Mouse (Mus musculus) erythroblast, embryonic 14.5 days (primary cell): ENCODE data around the gene Wnk4. TPM values are rescaled to one million over a fixed set of nuclear protein-coding genes. Genes with fewer than 3 reads are reported as not detected.

ENCODE experiments used
- H3K27me3 ChIP-seq: 2 replicates; pipeline ENCODE4 v1.6.1; 2012; ENCODE audit warnings: inconsistent platforms; ENCODE audit not compliant: control insufficient read depth
- H3K36me3 ChIP-seq: 2 replicates; pipeline ENCODE4 v1.6.1; 2012; ENCODE audit warnings: mild to moderate bottlenecking, inconsistent platforms; ENCODE audit not compliant: control insufficient read depth
- H3K4me1 ChIP-seq: 2 replicates; pipeline ENCODE4 v1.6.1; 2012; ENCODE audit warnings: inconsistent platforms; ENCODE audit not compliant: control insufficient read depth
- H3K4me3 ChIP-seq: replicated peaks from 2 replicates; pipeline ENCODE3; 2012; ENCODE audit warnings: moderate library complexity, mild to moderate bottlenecking, inconsistent platforms
- H3K9me3 ChIP-seq: 2 replicates; pipeline ENCODE4 v1.6.1; 2012; ENCODE audit warnings: low read length, inconsistent platforms, mixed read lengths; ENCODE audit not compliant: control insufficient read depth
- GATA1 ChIP-seq: IDR thresholded peaks from 2 replicates; pipeline ENCODE4 v1.6.1; 2012; ENCODE audit warnings: low read length, inconsistent platforms, mixed read lengths
- TAL1 ChIP-seq: IDR thresholded peaks from 3 replicates; pipeline ENCODE4 v1.6.1; 2012; ENCODE audit warnings: low read length, inconsistent platforms, mixed read lengths
- polyA plus RNA-seq: library from polyadenylated mRNA; stranded (reverse); fragments of >175 nt; gene quantifications from 2 replicates; pipeline ENCODE4 v1.2.3, GENCODE M21; 2012

Wnk4 gene
- polyA plus RNA-seq, 1 experiment = 14.8 TPM

- Histone ChIP-seq H3K27me3 (peaks cover 5% of the 10 kb centered on the region), H3K4me1 (peaks cover 38% of the 10 kb centered on the region), H3K36me3 (peaks cover 43% of the 10 kb centered on the region), H3K4me3 (peak overlapping the region; percentile 83), H3K9me3 (no peaks in the 10 kb centered on the region)
- TF ChIP-seq GATA1 = peak; percentile 46
- TF ChIP-seq TAL1 = no peak
Observed at GRCm38 (mm10) chr11:101277381-101278222, 17.2 kb downstream of the Wnk4 start.

- H3K36me3 ChIP-seq = peaks cover 41% of the 10 kb centered on the region
- H3K4me1 ChIP-seq = peaks cover 38% of the 10 kb centered on the region
- H3K9me3 ChIP-seq = no peaks in the 10 kb centered on the region
- peak within 1 kb of the TSS; percentile 83 for H3K4me3 ChIP-seq
- no peak for TF ChIP-seq GATA1
- TF ChIP-seq TAL1 = no peak
- H3K27me3 ChIP-seq = peaks cover 5% of the 10 kb centered on the region
Observed at GRCm38 (mm10) chr11:101278223-101279192, 18.1 kb downstream of the Wnk4 start, which contains the start of the genes Cntd1 and Coa3. Gene Cntd1 (plus strand): TSS chr11:101279012. Gene Coa3 (minus strand): TSS chr11:101279114.

GRCm38 (mm10) chr11:101279193-101279569 lies 18.8 kb downstream of the Wnk4 start:
- Histone ChIP-seq H3K4me1 (peaks cover 38% of the 10 kb centered on the region), H3K36me3 (peaks cover 42% of the 10 kb centered on the region), H3K27me3 (peaks cover 5% of the 10 kb centered on the region), H3K4me3 (peak overlapping the region; percentile 83), H3K9me3 (no peaks in the 10 kb centered on the region)
- TF ChIP-seq GATA1 = no peak
- no peak for TF ChIP-seq TAL1

GRCm38 (mm10) chr11:101280837-101281236 lies 20.5 kb downstream of the Wnk4 start:
- Histone ChIP-seq H3K4me1 (peaks cover 38% of the 10 kb centered on the region), H3K36me3 (peaks cover 48% of the 10 kb centered on the region), H3K27me3 (peaks cover 5% of the 10 kb centered on the region), H3K4me3 (no peak overlapping the region), H3K9me3 (no peaks in the 10 kb centered on the region)
- TF ChIP-seq TAL1 (no peak), GATA1 (no peak)

GRCm38 (mm10) chr11:101282896-101283295 lies 22.5 kb downstream of the Wnk4 start:
- TF ChIP-seq GATA1 = no peak
- no peak for TF ChIP-seq TAL1
- H3K27me3 ChIP-seq = peaks cover 5% of the 10 kb centered on the region
- H3K4me1 ChIP-seq = peaks cover 17% of the 10 kb centered on the region
- H3K4me3 ChIP-seq = no peak overlapping the region
- H3K36me3 ChIP-seq = peaks cover 48% of the 10 kb centered on the region
- no peaks in the 10 kb centered on the region for H3K9me3 ChIP-seq

- H3K27me3 ChIP-seq = peaks cover 5% of the 10 kb centered on the region
- H3K4me3 ChIP-seq = no peak overlapping the region
- H3K9me3 ChIP-seq = no peaks in the 10 kb centered on the region
- peaks cover 55% of the 10 kb centered on the region for H3K36me3 ChIP-seq
- TF ChIP-seq GATA1 = no peak
- no peak for TF ChIP-seq TAL1
- peaks cover 8% of the 10 kb centered on the region for H3K4me1 ChIP-seq
Observed at GRCm38 (mm10) chr11:101283805-101284204, 23.4 kb downstream of the Wnk4 start.

- H3K4me3 ChIP-seq = no peak overlapping the region
- H3K9me3 ChIP-seq = no peaks in the 10 kb centered on the region
- H3K4me1 ChIP-seq = no peaks in the 10 kb centered on the region; the same call in 1 of the 2 replicates
- H3K36me3 ChIP-seq = peaks cover 90% of the 10 kb centered on the region
- H3K27me3 ChIP-seq = no peaks in the 10 kb centered on the region
- TF ChIP-seq GATA1 = no peak
- no peak for TF ChIP-seq TAL1
Observed at GRCm38 (mm10) chr11:101287306-101287705, 26.9 kb downstream of the Wnk4 start.

- no peaks in the 10 kb centered on the region for H3K9me3 ChIP-seq
- TF ChIP-seq GATA1 = no peak
- no peak for TF ChIP-seq TAL1
- H3K4me3 ChIP-seq = no peak overlapping the region
- H3K36me3 ChIP-seq = peaks cover 100% of the 10 kb centered on the region
- no peaks in the 10 kb centered on the region for H3K27me3 ChIP-seq
- H3K4me1 ChIP-seq = no peaks in the 10 kb centered on the region; the same call in 1 of the 2 replicates
Observed at GRCm38 (mm10) chr11:101291231-101291630, 30.9 kb downstream of the Wnk4 start.

GRCm38 (mm10) chr11:101295191-101295590 lies 34.8 kb downstream of the Wnk4 start:
- TF ChIP-seq TAL1 = no peak
- TF ChIP-seq GATA1 = no peak
- peaks cover 100% of the 10 kb centered on the region for H3K36me3 ChIP-seq

More at GRCm38 (mm10) chr11:101295191-101295590, 34.8 kb downstream of the Wnk4 start:
- no peaks in the 10 kb centered on the region for H3K9me3 ChIP-seq
- H3K4me1 ChIP-seq = peaks cover 18% of the 10 kb centered on the region
- H3K27me3 ChIP-seq = no peaks in the 10 kb centered on the region
- H3K4me3 ChIP-seq = no peak overlapping the region
